Mouse (Mus musculus) liver, postnatal 0 days (tissue): ENCODE measurements at regions not wholly inside any gene's neighbourhood (a gene's known extent, or its start where the extent isn't known, plus 50 kb on each side); places are given as distances from the start of the nearest gene placed in this dataset.

Source experiments
- ATAC-seq: fragments of 200-750 bp; cut with Nextera tagmentation; 2 replicates; pipeline ENCODE4 v1.8.0; 2017; ENCODE audit warnings: mild to moderate bottlenecking, moderate library complexity
- DNase-seq: peaks from one replicate; pipeline ENCODE4 v3.0.0-alpha.2; 2016
- H3K27ac ChIP-seq: fragments of 300-500 bp; sonication (generic); 2 replicates; pipeline ENCODE4 v1.5.1; 2014; ENCODE audit warnings: antibody characterized with exemption, moderate library complexity, mild to moderate bottlenecking, low read depth
- H3K27me3 ChIP-seq: fragments of 300-500 bp; sonication (generic); 2 replicates; pipeline ENCODE4 v1.6.1; 2014; ENCODE audit warnings: low read length, control low read depth, mixed read lengths; ENCODE audit not compliant: insufficient read depth
- H3K36me3 ChIP-seq: fragments of 300-500 bp; sonication (generic); replicated peaks from 2 replicates; pipeline ENCODE4 v1.6.1; 2014; ENCODE audit warnings: mild to moderate bottlenecking, control low read depth, low read length, moderate library complexity, mixed read lengths; ENCODE audit not compliant: insufficient read depth
- H3K4me1 ChIP-seq: fragments of 300-500 bp; sonication (generic); 2 replicates; pipeline ENCODE4 v1.6.1; 2014; ENCODE audit warnings: antibody characterized with exemption, mild to moderate bottlenecking, control low read depth; ENCODE audit not compliant: insufficient read depth
- H3K4me2 ChIP-seq: fragments of 300-500 bp; sonication (generic); 2 replicates; pipeline ENCODE4 v1.6.1; 2014; ENCODE audit warnings: low read depth, mild to moderate bottlenecking, low read length, moderate library complexity, mixed read lengths
- H3K4me3 ChIP-seq: fragments of 300-500 bp; sonication (generic); 2 replicates; pipeline ENCODE4 v1.5.1; 2014; ENCODE audit warnings: low read depth, low read length
- H3K9ac ChIP-seq: fragments of 300-500 bp; sonication (generic); replicated peaks from 2 replicates; pipeline ENCODE4 v1.6.1; 2014; ENCODE audit warnings: mild to moderate bottlenecking, moderate library complexity
- H3K9me3 ChIP-seq: fragments of 300-500 bp; sonication (generic); 2 replicates; pipeline ENCODE4 v1.6.1; 2016; ENCODE audit warnings: mild to moderate bottlenecking, control low read depth, low read length, mixed read lengths
- CTCF ChIP-seq: sonication (generic); IDR thresholded peaks from 2 replicates; pipeline ENCODE4 v1.5.1; 2016; ENCODE audit warnings: antibody characterized with exemption, low read depth
- EP300 ChIP-seq: IDR thresholded peaks from 2 replicates; pipeline ENCODE4 v1.6.1; 2016; ENCODE audit warnings: antibody characterized with exemption, low read depth, mild to moderate bottlenecking
- WGBS: fragments of 180-500 bp; shearing (Covaris S2); extraction: QIAGEN DNeasy Blood & Tissue Kit; methylation state at CpG from one replicate; pipeline ENCODE4 v1.1.7; 2014; ENCODE audit not compliant: insufficient replicate concordance; 5-methylcytosine and 5-hydroxymethylcytosine counted together

- H3K36me3 ChIP-seq: no peaks in the 10 kb centered on the region
- WGBS: 34% methylated on average over 9 of the region's 9 CpGs
- no peaks in the 10 kb centered on the region for H3K27me3 ChIP-seq
- DNase-seq: no peak
- H3K4me3 ChIP-seq: no peak overlapping the region
- H3K4me1 ChIP-seq: 0 out of 2 replicates have a peak, but pooled peaks cover 5% of the 10 kb centered on the region
- ATAC-seq: 0 out of 2 replicates have a peak, but pooled peaks have one; percentile 8
- TF ChIP-seq EP300 (0 out of 2 replicates have a peak, but pooled peaks have one; percentile 13), CTCF (no peak)
- H3K9me3 ChIP-seq: no peaks in the 10 kb centered on the region
- no peak overlapping the region for H3K4me2 ChIP-seq
- no peak overlapping the region for H3K27ac ChIP-seq
- H3K9ac ChIP-seq: no peak overlapping the region
These were observed 54.5 kb upstream of the Armc2 start for GRCm38 (mm10) chr10:42072758-42073157.

- 0 out of 2 replicates have a peak, but pooled peaks cover 5% of the 10 kb centered on the region for H3K4me1 ChIP-seq
- ATAC-seq: no peak
These were observed 53.9 kb upstream of the Armc2 start for GRCm38 (mm10) chr10:42072131-42072530.

GRCm38 (mm10) chr10:42071404-42072024 lies 53.3 kb upstream of the Armc2 start:
- 42% methylated on average over 8 of the region's 8 CpGs for WGBS
- TF ChIP-seq EP300: no peak
- TF ChIP-seq CTCF: no peak
- Histone ChIP-seq H3K27ac (no peak overlapping the region), H3K27me3 (no peaks in the 10 kb centered on the region), H3K9me3 (no peaks in the 10 kb centered on the region), H3K4me3 (no peak overlapping the region), H3K9ac (no peak overlapping the region), H3K36me3 (no peaks in the 10 kb centered on the region), H3K4me2 (no peak overlapping the region), H3K4me1 (0 out of 2 replicates have a peak, but pooled peaks cover 5% of the 10 kb centered on the region)
- DNase-seq (no peak), ATAC-seq (no peak)

More at GRCm38 (mm10) chr10:42072131-42072530, 53.9 kb upstream of the Armc2 start:
- Histone ChIP-seq H3K27me3 (no peaks in the 10 kb centered on the region), H3K4me2 (no peak overlapping the region), H3K9ac (no peak overlapping the region), H3K9me3 (no peaks in the 10 kb centered on the region), H3K27ac (no peak overlapping the region), H3K36me3 (no peaks in the 10 kb centered on the region), H3K4me3 (no peak overlapping the region)
- 46% methylated on average over 3 of the region's 3 CpGs for WGBS
- no peak for DNase-seq
- TF ChIP-seq EP300: no peak
- TF ChIP-seq CTCF: no peak

- peak; percentile 54 for ATAC-seq
- no peaks in the 10 kb centered on the region for H3K9me3 ChIP-seq
- 0 out of 2 replicates have a peak, but pooled peaks cover 5% of the 10 kb centered on the region for H3K4me1 ChIP-seq
- no peak overlapping the region for H3K27ac ChIP-seq
- TF ChIP-seq CTCF (peak; percentile 68), EP300 (peak; percentile 83)
- no peaks in the 10 kb centered on the region for H3K36me3 ChIP-seq
- H3K4me3 ChIP-seq: no peak overlapping the region
- 17% methylated on average over 10 of the region's 10 CpGs for WGBS
- peak; percentile 54 for DNase-seq
- H3K4me2 ChIP-seq: no peak overlapping the region
- no peak overlapping the region for H3K9ac ChIP-seq
- no peaks in the 10 kb centered on the region for H3K27me3 ChIP-seq
These were observed 52.6 kb upstream of the Armc2 start for GRCm38 (mm10) chr10:42070611-42071403.

- no peak overlapping the region for H3K4me2 ChIP-seq
These were observed 51.5 kb upstream of the Armc2 start for GRCm38 (mm10) chr10:42069751-42070150.

GRCm38 (mm10) chr10:42068497-42068896 lies 50.3 kb upstream of the Armc2 start:
- TF ChIP-seq EP300 (no peak), CTCF (no peak)
- Histone ChIP-seq H3K4me3 (no peak overlapping the region), H3K4me1 (0 out of 2 replicates have a peak, but pooled peaks cover 5% of the 10 kb centered on the region), H3K4me2 (no peak overlapping the region), H3K9ac (no peak overlapping the region), H3K36me3 (no peaks in the 10 kb centered on the region), H3K27me3 (no peaks in the 10 kb centered on the region), H3K27ac (no peak overlapping the region), H3K9me3 (no peaks in the 10 kb centered on the region)
- ATAC-seq: no peak
- DNase-seq: no peak
- WGBS: 56% methylated on average over 2 of the region's 2 CpGs

More at GRCm38 (mm10) chr10:42069751-42070150, 51.5 kb upstream of the Armc2 start:
- ATAC-seq: no peak
- Histone ChIP-seq H3K9me3 (no peaks in the 10 kb centered on the region), H3K27ac (no peak overlapping the region), H3K4me3 (no peak overlapping the region), H3K4me1 (0 out of 2 replicates have a peak, but pooled peaks cover 5% of the 10 kb centered on the region), H3K36me3 (no peaks in the 10 kb centered on the region), H3K27me3 (no peaks in the 10 kb centered on the region), H3K9ac (no peak overlapping the region)
- TF ChIP-seq CTCF (no peak), EP300 (0 out of 2 replicates have a peak, but pooled peaks have one; percentile 14)
- DNase-seq: no peak
- WGBS: 56% methylated on average over 8 of the region's 8 CpGs
